Mouse (Mus musculus): ENCODE results near the gene Gm21760. TPM values are rescaled to one million over a fixed set of nuclear protein-coding genes. Genes with fewer than 3 reads are reported as not detected.

The Gm21760 gene
- polyA plus RNA-seq (2021; fragmentation: Nextera tagmentation), result not detected in 2 replicates
- long read RNA-seq, experiment 1, result 0 reads
- long read RNA-seq, experiment 2, result 0 reads

GRCm38 (mm10) chrY:80133479-80133878 lies at the start of gene Gm21760:
Gene Gm21760 (plus strand): TSS chrY:80133779.

All from left cerebral cortex, adult 6 months (tissue).